22 mouse cellular contexts compared by ENCODE assay signal in the genomic region with DNA sequence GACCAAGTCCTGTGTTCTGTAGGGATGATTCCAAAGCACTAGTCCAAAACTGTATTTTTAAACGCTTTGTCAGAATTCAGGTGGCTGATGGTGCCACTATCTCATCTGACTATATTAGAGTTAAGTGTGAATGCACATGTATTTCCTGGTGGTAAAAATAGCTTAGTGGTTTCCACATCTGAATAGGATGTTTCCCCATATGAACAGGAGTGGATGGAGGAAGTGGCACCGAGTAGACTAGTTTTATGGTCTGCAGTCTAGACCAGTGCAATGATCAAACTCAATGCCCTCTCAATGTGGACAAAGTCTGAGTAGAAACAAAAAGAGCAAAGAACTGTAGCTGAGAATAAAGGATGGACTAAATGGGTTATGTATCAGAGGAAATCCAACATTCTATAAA.
DNase-seq lines count a peak whose midpoint lies in the region; ATAC-seq lines count a peak whose summit lies in the region.
"Had no signal": no experiment of that assay in that cellular context is flagged by ENCODE, and none has a peak within 500 bp of the region (broad histone marks: within the 10 kb centered on the region; RNA-seq: fewer than 3 reads in every experiment).

No protein-coding gene starts in this region.

- H3K4me3 ChIP-seq in liver, embryonic 12.5 days = no peak overlapping the region
- H3K4me3 ChIP-seq in forebrain, embryonic 12.5 days (replicated peaks) = no peak overlapping the region
- H3K4me3 ChIP-seq: embryonic facial prominence, embryonic 13.5 days; gastrocnemius, adult 2 months; heart, embryonic 10.5 days; hindbrain, embryonic 10.5 days; hindbrain, embryonic 15.5 days had no signal

- H3K4me2 ChIP-seq in liver, embryonic 12.5 days = no peak overlapping the region
- no peak overlapping the region for H3K4me2 ChIP-seq in forebrain, embryonic 12.5 days
- H3K4me2 ChIP-seq: embryonic facial prominence, embryonic 13.5 days; hindbrain, embryonic 15.5 days had no signal

- ATAC-seq in liver, embryonic 12.5 days = no peak
- ATAC-seq in hematopoietic stem cell, adult 5-6 weeks (replicated peaks in 1 of 2; ENCODE audit: insufficient read depth in 1 of 2, low FRiP score in 2 of 2, low TSS enrichment in 1 of 2, low read depth in 1 of 2, poor library complexity in 2 of 2, severe bottlenecking in 2 of 2) = peak; percentile 56 to 65; a peak in 2 of 4 replicates
- peak; percentile 87 for ATAC-seq in megakaryocyte progenitor cell, adult 5-6 weeks (replicated peaks; ENCODE audit: poor library complexity)
- ATAC-seq in forebrain, embryonic 12.5 days (ENCODE audit: low FRiP score) = no peak
- ATAC-seq: forebrain, embryonic 14.5 days had no signal

- no peak for DNase-seq in liver
- DNase-seq in splenic B cell, adult 2 months (ENCODE audit: low read depth, low spot score) = peak; percentile 46
- DNase-seq in heart, postnatal 25 days (ENCODE audit: low spot score) = no peak
- DNase-seq in lung, postnatal 36 days = no peak
- DNase-seq: adrenal gland, adult 8-10 months; adrenal gland, postnatal 36 days; cerebellum, adult 11 months; cerebellum, adult 8-10 months; cerebellum, postnatal 14 days; gastrocnemius, adult 2 months; gastrocnemius, postnatal 36 days; heart, adult 18-20 months; heart, postnatal 10 days had no signal

- 34% methylated on average over 2 of the region's 2 CpGs for WGBS in liver, embryonic 12.5 days (ENCODE audit: insufficient replicate concordance)
- 90% methylated on average over 2 of the region's 2 CpGs for WGBS in forebrain, embryonic 12.5 days

- intact Hi-C loops in heart, postnatal 25 days (cut with DNase I) = no loop called here

- no peaks in the 10 kb centered on the region for H3K9me3 ChIP-seq in liver, embryonic 12.5 days (replicated peaks)
- H3K9me3 ChIP-seq in forebrain, embryonic 12.5 days = no peaks in the 10 kb centered on the region
- H3K9me3 ChIP-seq: embryonic facial prominence, embryonic 13.5 days; heart, embryonic 10.5 days; hindbrain, embryonic 10.5 days; hindbrain, embryonic 15.5 days had no signal

- H3K27ac ChIP-seq in liver, embryonic 12.5 days = 0 out of 2 replicates have a peak overlapping the region, but pooled peaks have one; percentile 3
- no peak overlapping the region for H3K27ac ChIP-seq in forebrain, embryonic 12.5 days
- H3K27ac ChIP-seq: embryonic facial prominence, embryonic 13.5 days; gastrocnemius, adult 2 months; heart, embryonic 10.5 days; hindbrain, embryonic 10.5 days; hindbrain, embryonic 15.5 days had no signal

- H3K36me3 ChIP-seq in liver, embryonic 12.5 days = no peaks in the 10 kb centered on the region
- peaks cover 3% of the 10 kb centered on the region; the same call in 1 of the 2 replicates for H3K36me3 ChIP-seq in splenic B cell, adult 2 months (ENCODE audit: control insufficient read depth, insufficient read depth, low read length, poor library complexity, severe bottlenecking)
- H3K36me3 ChIP-seq in forebrain, embryonic 12.5 days (replicated peaks) = no peaks in the 10 kb centered on the region
- H3K36me3 ChIP-seq: embryonic facial prominence, embryonic 13.5 days; heart, embryonic 10.5 days; hindbrain, embryonic 10.5 days; hindbrain, embryonic 15.5 days had no signal

- H3K9ac ChIP-seq in liver, embryonic 12.5 days = no peak overlapping the region
- H3K9ac ChIP-seq in forebrain, embryonic 12.5 days = no peak overlapping the region
- H3K9ac ChIP-seq: embryonic facial prominence, embryonic 13.5 days; hindbrain, embryonic 15.5 days had no signal

- H3K27me3 ChIP-seq in liver, embryonic 12.5 days (replicated peaks) = no peaks in the 10 kb centered on the region
- no peaks in the 10 kb centered on the region for H3K27me3 ChIP-seq in splenic B cell, adult 2 months (ENCODE audit: control insufficient read depth, insufficient read depth, low read length, poor library complexity, severe bottlenecking)
- 0 out of 2 replicates have a peak, but pooled peaks cover 2% of the 10 kb centered on the region for H3K27me3 ChIP-seq in forebrain, embryonic 12.5 days
- H3K27me3 ChIP-seq: embryonic facial prominence, embryonic 13.5 days; hindbrain, embryonic 15.5 days had no signal

- peaks cover 21% of the 10 kb centered on the region for H3K4me1 ChIP-seq in liver, embryonic 12.5 days
- H3K4me1 ChIP-seq in forebrain, embryonic 12.5 days = no peaks in the 10 kb centered on the region
- H3K4me1 ChIP-seq: embryonic facial prominence, embryonic 13.5 days; hindbrain, embryonic 15.5 days had no signal

Comparison
In these comparisons a context has a peak if more than half of its experiments do, and no peak if none do; other contexts are left out.
1. ATAC-seq: peak in hematopoietic stem cell, adult 5-6 weeks (2 of 2) and megakaryocyte progenitor cell, adult 5-6 weeks (single experiment); none in liver, embryonic 12.5 days (single experiment) and forebrain, embryonic 12.5 days (single experiment).